Mouse (Mus musculus): ENCODE measurements around the gene Rnf123.

DNA sequence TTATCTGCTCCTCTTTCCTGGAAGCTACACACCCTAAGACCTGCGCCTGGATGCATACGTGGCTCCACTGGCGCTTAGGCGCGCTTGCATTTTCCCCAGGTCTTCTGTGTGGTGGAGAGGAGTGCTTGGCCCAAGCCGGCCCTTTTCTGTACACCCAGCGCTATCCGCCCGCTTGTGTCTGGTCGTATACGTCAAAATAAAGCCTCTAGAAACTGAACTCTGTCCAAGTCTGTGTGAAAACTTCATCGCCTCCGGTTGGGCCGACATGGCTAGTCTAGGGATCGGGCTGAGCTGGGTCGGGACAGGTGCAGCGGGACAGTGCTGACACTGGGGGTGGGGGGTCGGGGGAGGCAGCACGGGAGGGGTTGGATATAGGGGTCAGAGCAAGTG lies 34.6 kb downstream of the Rnf123 start:
- TF ChIP-seq TAL1 (IDR thresholded peaks at IDR 0.05; ENCODE audit: low read length) (no peak), GATA1 (IDR thresholded peaks at IDR 0.05; ENCODE audit: low read length) (no peak)
